Mouse (Mus musculus): Measurements from ENCODE around the gene Gtf2f1. TPM values are rescaled to one million over a fixed set of nuclear protein-coding genes. Genes with fewer than 3 reads are reported as not detected.
"Not testable (repeated sequence)": the region's sequence is repeated elsewhere in the genome, so short reads cannot be mapped to it uniquely, and the experiment has no call there.

The Gtf2f1 gene
- 10 to 100 TPM; 59.7 to 60.1 TPM for total RNA-seq (2021)

- peak; percentile 86 to 87 for DNase-seq (ENCODE audit: extremely low spot score in 1 of 2, low spot score in 1 of 2)
Observed at GRCm38 (mm10) chr17:57011236-57012141, at the start of gene Gtf2f1, which contains the start of gene Gm17949. Gtf2f1 (minus strand) TSS chr17:57011288. Gm17949 (plus strand) TSS chr17:57011469.

GRCm38 (mm10) chr17:57060231-57060801 is 49.2 kb upstream of the Gtf2f1 start:
- DNase-seq (ENCODE audit: extremely low spot score in 1 of 2, low spot score in 1 of 2) = peak; percentile 87 to 93

- DNase-seq (ENCODE audit: extremely low spot score in 1 of 2, low spot score in 1 of 2) = peak; percentile 68 to 76
Observed at GRCm38 (mm10) chr17:57059486-57059977, 48.4 kb upstream of the Gtf2f1 start, which contains the start of gene Slc25a23. Slc25a23 (minus strand) TSS chr17:57059863.

DNA sequence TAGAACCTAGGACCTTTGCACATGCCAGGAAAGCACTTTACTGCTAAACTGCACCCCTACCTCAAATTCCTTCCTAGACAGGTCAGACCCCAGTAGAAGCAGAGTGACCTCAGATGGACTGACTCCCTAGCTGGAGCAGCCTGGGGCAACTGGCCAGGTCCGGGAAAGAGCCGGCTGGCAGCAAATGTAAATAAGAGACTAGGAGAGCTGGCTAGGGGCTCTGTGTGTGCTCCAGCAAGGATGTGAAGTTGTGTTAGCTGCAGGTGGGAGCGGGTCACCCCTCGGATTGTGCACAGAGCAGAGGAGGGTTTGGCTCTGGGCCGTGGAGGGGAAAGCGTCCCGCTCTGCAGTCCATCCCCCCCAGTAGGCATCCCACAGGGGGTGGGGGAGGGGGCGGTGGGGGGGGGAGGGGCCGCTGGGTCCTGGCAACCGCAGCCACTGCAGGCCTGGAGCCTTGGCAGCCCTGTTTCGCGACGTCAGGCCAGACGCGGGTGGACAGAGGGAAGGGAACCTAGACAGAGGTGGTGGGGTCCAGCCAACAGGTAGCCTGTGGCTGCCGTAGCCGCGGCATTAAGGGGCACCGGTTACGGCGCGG is 47.9 kb upstream of the Gtf2f1 start, which contains the start of gene Crb3:
Gene Crb3 (plus strand): TSS at position 215 of the 595 bp plus-strand sequence.
- peak in 1 of 2 experiments; percentile 36 for DNase-seq (ENCODE audit: extremely low spot score in 1 of 2, low spot score in 1 of 2)

DNA sequence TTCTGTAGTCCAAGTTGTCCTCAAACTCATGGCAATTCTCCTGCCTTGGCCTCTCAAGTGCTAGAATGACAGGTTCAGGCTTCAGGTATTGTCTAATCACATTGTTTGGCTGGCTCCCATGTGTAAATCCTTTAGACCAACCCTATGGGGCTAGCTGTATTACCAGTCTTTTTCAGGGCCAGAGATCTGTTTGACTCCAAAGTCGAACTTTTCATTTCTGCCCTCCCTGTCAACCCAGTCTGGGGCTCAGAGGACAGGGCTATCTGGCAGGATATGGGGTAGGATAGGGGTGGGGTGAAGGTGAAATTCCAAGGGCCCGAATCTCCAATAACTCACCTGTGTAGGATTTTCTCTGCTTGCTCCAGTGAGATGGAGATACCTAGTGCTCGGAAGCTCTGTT is 45.2 kb upstream of the Gtf2f1 start:
- DNase-seq (ENCODE audit: extremely low spot score in 1 of 2, low spot score in 1 of 2) = no peak

DNA sequence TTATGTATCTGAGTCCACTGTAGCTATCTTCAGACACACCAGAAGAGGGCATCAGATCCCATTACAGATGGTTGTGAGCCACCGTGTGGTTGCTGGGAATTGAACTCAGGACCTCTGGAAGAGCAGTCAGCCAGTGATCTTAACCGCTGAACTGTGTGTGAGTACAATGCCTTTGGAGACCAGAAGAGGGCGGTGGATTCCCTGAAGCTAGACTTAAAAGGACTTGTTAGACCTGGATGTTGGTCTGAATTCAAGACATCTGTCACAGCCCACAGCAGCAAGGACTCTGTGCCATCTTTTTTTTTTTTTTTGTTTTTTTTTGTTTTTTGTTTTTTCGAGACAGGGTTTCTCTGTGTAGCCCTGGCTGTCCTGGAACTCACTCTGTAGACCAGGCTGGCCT is 40.6 kb upstream of the Gtf2f1 start:
- DNase-seq (ENCODE audit: extremely low spot score in 1 of 2, low spot score in 1 of 2) = not testable (repeated sequence)

DNA sequence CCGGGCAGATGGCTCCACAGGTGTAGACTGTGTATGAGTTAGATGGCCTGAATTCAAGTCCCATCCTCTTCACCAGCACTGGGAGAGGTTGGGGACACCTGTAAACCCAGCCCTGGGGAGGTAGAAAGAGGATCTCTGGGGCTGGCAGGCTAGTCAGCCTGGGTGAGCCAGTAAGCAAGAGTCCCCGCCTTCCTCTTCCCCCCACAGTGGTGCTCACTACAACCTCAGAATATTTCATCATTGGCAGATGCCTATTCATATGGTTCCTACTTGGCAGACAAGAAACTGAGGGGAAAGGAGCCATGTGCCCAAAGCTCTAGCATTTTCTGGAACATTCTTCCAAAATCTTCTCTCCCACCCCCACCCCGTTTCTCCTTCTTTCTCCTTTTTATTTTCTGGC is 37.7 kb upstream of the Gtf2f1 start:
- DNase-seq (ENCODE audit: extremely low spot score in 1 of 2, low spot score in 1 of 2) = no peak

- no peak for DNase-seq (ENCODE audit: extremely low spot score in 1 of 2, low spot score in 1 of 2)
Observed at GRCm38 (mm10) chr17:57047406-57047805, 36.3 kb upstream of the Gtf2f1 start.

DNA sequence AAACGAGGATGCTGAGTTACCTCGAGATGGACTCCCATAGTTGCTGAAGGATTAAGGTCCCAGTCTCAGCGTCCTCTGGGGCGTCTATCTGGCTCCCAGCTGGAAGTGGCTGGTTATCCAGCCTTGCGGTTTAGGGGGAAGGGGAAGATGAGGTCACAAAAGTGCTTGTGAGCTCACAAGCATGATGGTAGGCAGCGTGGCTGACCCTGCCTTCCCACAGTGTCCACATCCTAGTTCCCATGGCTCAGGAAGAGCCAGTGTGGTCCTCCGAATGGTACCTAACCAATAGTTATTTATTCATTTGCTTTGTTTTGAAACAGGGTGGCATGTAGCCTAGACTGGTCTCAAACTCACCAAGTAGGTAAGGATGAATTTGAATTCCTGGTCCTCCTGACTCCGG is 30.5 kb upstream of the Gtf2f1 start, which contains the start of gene Slc25a41:
Gene Slc25a41 (minus strand): TSS at position 101 of the 400 bp plus-strand sequence.
- no peak for DNase-seq (ENCODE audit: extremely low spot score in 1 of 2, low spot score in 1 of 2)

DNA sequence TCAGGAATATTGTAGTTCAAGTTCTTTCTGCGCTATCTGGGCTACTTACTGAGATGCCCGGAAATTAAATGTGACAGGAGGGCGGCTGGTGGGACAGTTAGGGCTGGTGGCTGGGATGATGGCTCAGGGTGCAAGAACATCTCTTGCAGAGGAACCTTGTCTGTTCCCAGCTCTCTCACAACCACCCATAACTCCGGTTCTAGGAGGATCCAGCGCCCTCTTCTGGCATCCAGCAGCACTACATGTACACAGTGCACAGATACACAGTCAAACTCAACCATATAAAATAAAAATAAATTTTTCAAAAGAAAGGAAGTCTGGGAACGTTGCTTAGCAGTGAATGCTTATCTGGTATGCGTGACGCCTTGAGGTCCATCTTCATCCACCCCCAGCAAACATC is 27.9 kb upstream of the Gtf2f1 start:
- no peak for DNase-seq (ENCODE audit: extremely low spot score in 1 of 2, low spot score in 1 of 2)

- DNase-seq (ENCODE audit: extremely low spot score in 1 of 2, low spot score in 1 of 2) = no peak
Observed at GRCm38 (mm10) chr17:57032854-57033253, 21.8 kb upstream of the Gtf2f1 start.

DNA sequence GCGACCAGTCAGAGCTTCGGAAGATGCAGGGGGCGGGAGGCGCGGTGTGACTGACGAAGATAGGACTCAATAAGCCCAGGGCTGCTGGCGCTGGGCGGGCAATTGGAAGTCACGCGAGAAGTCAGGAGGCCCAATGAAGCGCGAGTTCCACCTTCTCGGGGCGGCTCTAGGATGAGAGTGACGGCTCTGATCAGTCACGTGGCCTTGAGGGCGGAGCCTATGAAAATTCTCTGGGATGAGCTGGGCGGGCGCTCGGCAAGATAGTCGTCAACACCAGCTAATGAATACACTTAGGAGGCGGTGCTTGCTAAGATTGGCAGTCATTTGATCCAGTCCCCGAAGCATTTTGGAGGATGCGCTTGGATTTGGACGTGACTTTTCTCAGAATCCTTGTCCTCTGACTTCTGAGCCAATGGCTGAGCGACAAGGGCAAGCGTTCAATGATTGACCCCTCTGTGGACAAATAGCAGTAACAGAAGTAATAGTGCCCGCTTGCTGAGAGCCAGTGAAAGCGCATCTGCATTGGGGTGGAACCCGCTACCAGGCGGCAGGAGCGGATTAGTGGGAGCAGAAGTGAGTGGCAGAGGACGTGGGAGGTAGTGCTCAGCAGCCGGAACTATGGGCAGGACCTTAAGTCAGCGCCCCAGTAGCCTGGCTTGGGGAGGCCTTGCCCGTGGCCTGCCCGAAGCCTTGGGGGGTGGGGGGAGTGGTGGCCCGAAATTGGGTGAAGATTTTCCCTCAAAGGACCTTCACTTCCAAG is 20.8 kb upstream of the Gtf2f1 start:
- DNase-seq (ENCODE audit: extremely low spot score in 1 of 2, low spot score in 1 of 2) = peak; percentile 87 to 91

DNA sequence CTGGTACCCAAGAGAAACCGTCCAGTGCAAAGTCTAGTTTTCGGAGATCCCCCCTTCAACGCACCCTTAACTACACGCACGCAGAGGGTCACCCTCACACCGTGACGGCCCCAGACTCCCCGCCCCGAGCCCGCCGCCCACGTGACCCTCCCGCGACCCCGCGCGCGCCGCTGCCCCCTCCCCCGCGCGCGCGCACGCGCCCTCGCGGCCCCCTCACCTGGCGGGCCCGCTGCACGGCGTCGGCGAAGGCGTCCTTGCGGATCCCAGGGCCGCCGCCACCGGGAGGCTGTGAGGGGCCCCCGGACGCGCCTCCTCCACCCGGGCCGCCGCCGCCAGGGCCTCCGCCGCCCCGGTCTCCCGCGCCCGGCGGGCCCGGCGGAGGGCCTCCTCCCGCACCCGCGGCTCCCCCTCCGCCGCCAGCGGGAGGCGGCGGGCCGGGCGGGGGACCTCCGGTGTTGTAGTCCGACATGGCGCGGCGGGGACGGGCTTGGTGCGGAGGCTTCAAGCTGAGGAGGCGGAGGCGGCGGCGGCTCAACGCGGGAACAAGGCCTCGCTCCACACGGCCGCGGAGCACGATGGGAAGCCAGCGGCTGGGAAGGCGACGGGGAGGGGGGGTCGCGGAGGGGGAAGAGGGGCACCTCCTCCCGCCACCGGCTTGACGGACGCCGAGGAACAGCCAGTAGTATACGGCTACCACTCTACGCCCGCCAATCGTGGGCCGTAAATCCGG is 20.0 kb upstream of the Gtf2f1 start, which contains the start of gene Khsrp:
Gene Khsrp (minus strand): TSS at position 592 of the 730 bp plus-strand sequence.
- peak; percentile 40 to 45 for DNase-seq (ENCODE audit: extremely low spot score in 1 of 2, low spot score in 1 of 2)

DNA sequence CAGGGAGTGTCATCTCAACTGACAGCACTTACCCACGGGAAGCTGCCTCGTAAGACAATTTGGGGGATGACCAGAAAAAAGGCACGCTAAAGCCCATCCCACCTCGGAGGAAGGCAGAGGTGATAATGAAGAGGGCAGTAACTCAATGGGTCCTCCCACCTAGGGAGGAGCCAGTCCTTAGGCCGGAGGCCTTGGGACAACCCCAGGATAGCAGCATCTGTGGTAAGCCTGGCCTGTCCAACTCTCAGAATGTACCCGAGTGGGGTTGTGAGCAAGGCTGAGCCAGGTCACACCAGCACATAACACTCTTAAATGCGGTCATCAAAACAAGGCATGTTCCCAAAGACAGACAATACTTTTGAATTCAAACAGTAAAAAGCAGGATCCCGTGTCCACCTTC is 18.6 kb upstream of the Gtf2f1 start:
- no peak for DNase-seq (ENCODE audit: extremely low spot score in 1 of 2, low spot score in 1 of 2)

- no peak for DNase-seq (ENCODE audit: extremely low spot score in 1 of 2, low spot score in 1 of 2)
Observed at GRCm38 (mm10) chr17:57027471-57027870, 16.4 kb upstream of the Gtf2f1 start.

GRCm38 (mm10) chr17:57020960-57021359 is 9.9 kb upstream of the Gtf2f1 start:
- no peak for DNase-seq (ENCODE audit: extremely low spot score in 1 of 2, low spot score in 1 of 2)

GRCm38 (mm10) chr17:57019693-57020092 is 8.6 kb upstream of the Gtf2f1 start:
- no peak for DNase-seq (ENCODE audit: extremely low spot score in 1 of 2, low spot score in 1 of 2)

DNA sequence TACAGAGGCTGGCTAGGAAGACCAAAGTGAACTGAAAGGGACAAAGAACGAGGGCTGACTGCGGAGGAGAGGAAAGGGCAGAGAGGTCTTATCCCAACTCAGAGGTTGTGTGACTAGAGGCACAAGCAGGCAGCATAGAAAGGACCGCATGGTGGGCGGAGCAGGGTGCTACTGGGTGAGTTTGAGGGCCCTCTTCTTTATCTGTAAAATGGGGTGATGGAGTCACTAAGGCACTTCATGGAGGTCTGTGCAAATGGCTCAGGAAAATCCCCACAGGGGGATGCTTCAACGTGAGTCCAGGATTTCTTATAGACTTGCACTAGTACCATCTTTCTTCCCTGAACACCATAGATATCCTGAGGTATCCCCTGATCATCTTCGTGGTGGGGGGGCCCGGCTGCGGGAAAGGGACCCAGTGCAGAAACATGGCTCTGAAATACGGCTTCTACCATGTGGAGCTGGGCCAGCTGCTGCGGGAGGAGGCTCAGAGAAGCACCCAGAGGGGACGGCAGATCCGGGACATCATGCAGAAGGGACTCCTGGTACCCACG is 1.2 kb upstream of the Gtf2f1 start:
- DNase-seq (ENCODE audit: extremely low spot score in 1 of 2, low spot score in 1 of 2) = no peak

- no peak for DNase-seq (ENCODE audit: extremely low spot score in 1 of 2, low spot score in 1 of 2)
Observed at GRCm38 (mm10) chr17:57010911-57011235, 215 bp downstream of the Gtf2f1 start.
